Mouse (Mus musculus) C2C12 (cell line): Measurements from ENCODE around the gene Snap47. TPM values are rescaled to one million over a fixed set of nuclear protein-coding genes. Genes with fewer than 3 reads are reported as not detected.
A peak's percentile ranks its signal among the peaks of the same experiment; 100 is the strongest.

Experiments used
- H3K27me3 ChIP-seq: one replicate; pipeline ENCODE4 v1.6.1; 2011; ENCODE audit not compliant: control insufficient read depth, insufficient read depth, insufficient read length
- H3K36me3 ChIP-seq: one replicate; pipeline ENCODE4 v1.6.1; 2011; ENCODE audit not compliant: control insufficient read depth, insufficient read depth
- H3K4me3 ChIP-seq: one replicate; pipeline ENCODE4 v1.5.1; 2011; ENCODE audit warnings: mild to moderate bottlenecking, control low read depth; ENCODE audit not compliant: poor library complexity, insufficient read depth, severe bottlenecking
- H3K79me2 ChIP-seq: one replicate; pipeline ENCODE4 v1.6.1; 2011; ENCODE audit not compliant: control insufficient read depth, insufficient read depth
- H3K79me3 ChIP-seq: one replicate; pipeline ENCODE4 v1.6.1; 2011; ENCODE audit warnings: low read depth, control low read depth
- H3ac ChIP-seq: one replicate; pipeline ENCODE3; 2011; ENCODE audit warnings: low read depth; ENCODE audit not compliant: control insufficient read depth, insufficient read length
- CEBPB ChIP-seq: IDR thresholded peaks from one replicate; pipeline ENCODE4 v1.6.1; 2011; ENCODE audit warnings: low read depth, mild to moderate bottlenecking, control low read depth, moderate library complexity
- CTCF ChIP-seq: IDR thresholded peaks from one replicate; pipeline ENCODE4 v1.5.1; 2011; ENCODE audit not compliant: control insufficient read depth, insufficient read depth, insufficient read length
- FOSL1 ChIP-seq: IDR thresholded peaks from one replicate; pipeline ENCODE4 v1.8.0; 2011; ENCODE audit warnings: mild to moderate bottlenecking, low read length; ENCODE audit not compliant: poor library complexity, insufficient read depth, severe bottlenecking
- MAX ChIP-seq: IDR thresholded peaks from one replicate; pipeline ENCODE4 v1.6.1; 2011; ENCODE audit warnings: mild to moderate bottlenecking, control low read depth
- MYOD1 ChIP-seq: IDR thresholded peaks from one replicate; pipeline ENCODE4 v1.6.1; 2011; ENCODE audit warnings: low read depth; ENCODE audit not compliant: control insufficient read depth, insufficient read length
- MYOG ChIP-seq: IDR thresholded peaks from one replicate; pipeline ENCODE4 v1.6.1; 2011; ENCODE audit not compliant: control insufficient read depth, insufficient read length; ENCODE audit errors: extremely low read depth
- USF1 ChIP-seq: IDR thresholded peaks from one replicate; pipeline ENCODE4 v1.6.1; 2011; ENCODE audit warnings: low read depth, mild to moderate bottlenecking, control low read depth, moderate library complexity
- polyA plus RNA-seq: library from polyadenylated mRNA; unstranded; fragments of >200 nt; fragmentation: generic; extraction: Trizol; gene quantifications from one replicate; pipeline ENCODE4 v1.2.1, GENCODE M21; 2012; ENCODE audit warnings: missing spikeins

Gene Snap47
- polyA plus RNA-seq, 1 experiment: 54.3 TPM

DNA sequence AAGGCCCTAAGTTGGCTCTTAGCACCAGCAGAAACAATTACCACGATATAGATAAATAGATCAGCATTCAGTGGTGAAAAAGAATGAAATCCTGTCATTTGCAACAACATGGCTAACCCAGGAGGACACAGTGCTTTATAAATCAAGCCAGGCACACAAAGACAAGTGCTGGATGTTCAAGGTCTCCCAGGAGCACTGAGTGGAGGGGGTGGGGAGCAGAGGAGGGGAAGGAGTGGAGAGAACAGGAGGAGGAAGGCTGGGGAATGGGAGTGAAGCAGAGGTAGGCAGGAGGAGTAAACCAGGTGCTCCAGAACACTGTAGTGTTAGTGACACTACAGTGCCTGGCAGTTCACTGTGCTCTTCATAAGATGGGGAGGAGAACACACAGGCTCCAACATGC is 45.2 kb downstream of the Snap47 start:
- TF ChIP-seq FOSL1 (no peak), MYOG (no peak), CTCF (no peak), CEBPB (no peak), MYOD1 (no peak), MAX (no peak), USF1 (no peak)
- Histone ChIP-seq H3K4me3 (no peak overlapping the region), H3K36me3 (peaks cover 42% of the 10 kb centered on the region), H3K27me3 (no peaks in the 10 kb centered on the region), H3K79me2 (no peaks in the 10 kb centered on the region), H3ac (no peak overlapping the region), H3K79me3 (no peaks in the 10 kb centered on the region)

DNA sequence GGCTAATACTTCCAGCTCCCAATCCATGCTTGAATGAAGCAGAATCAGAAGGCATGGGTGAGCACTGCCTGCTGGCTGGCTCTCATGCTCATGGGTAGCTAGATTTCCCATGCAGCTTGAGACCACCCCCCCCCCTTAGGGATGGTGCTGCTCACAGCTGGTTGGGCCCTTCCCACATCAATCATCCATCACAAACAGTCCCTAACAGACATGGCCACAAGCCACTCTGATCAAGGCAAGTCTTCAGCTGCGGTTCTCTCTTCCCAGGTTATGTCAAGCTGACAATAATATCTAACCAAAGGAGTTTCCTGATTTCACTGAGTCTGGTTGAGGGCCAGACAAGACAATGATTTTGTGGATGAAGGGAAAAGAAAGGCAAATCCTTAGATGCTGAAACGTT is 50.1 kb downstream of the Snap47 start:
- Histone ChIP-seq H3K27me3 (no peaks in the 10 kb centered on the region), H3K79me2 (no peaks in the 10 kb centered on the region), H3K4me3 (no peak overlapping the region), H3ac (no peak overlapping the region), H3K79me3 (no peaks in the 10 kb centered on the region), H3K36me3 (peaks cover 13% of the 10 kb centered on the region)
- no peak for TF ChIP-seq MAX
- no peak for TF ChIP-seq MYOD1
- TF ChIP-seq MYOG: no peak
- TF ChIP-seq USF1: no peak
- TF ChIP-seq CTCF: no peak

DNA sequence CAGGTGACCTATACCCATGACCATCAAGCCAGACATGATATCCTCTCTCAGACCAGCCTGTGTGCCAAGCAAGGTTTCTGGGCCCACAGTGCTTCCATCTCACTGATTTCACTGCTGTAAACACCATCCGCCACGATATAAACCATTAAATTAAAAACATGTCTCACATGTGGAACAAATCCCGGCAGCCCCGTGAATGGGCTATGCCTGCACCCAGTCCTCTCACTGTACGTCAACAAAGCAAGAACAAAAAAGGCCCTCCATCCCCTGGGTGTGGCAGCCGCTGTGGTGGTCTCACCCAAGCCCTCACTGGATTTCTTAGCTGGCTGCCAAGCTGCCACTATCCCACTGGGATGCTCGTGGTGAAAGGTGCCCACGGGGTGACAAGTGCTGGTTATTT is 51.2 kb downstream of the Snap47 start:
- Histone ChIP-seq H3ac (no peak overlapping the region), H3K27me3 (no peaks in the 10 kb centered on the region)
- TF ChIP-seq MAX (no peak), MYOD1 (no peak), USF1 (no peak)

DNA sequence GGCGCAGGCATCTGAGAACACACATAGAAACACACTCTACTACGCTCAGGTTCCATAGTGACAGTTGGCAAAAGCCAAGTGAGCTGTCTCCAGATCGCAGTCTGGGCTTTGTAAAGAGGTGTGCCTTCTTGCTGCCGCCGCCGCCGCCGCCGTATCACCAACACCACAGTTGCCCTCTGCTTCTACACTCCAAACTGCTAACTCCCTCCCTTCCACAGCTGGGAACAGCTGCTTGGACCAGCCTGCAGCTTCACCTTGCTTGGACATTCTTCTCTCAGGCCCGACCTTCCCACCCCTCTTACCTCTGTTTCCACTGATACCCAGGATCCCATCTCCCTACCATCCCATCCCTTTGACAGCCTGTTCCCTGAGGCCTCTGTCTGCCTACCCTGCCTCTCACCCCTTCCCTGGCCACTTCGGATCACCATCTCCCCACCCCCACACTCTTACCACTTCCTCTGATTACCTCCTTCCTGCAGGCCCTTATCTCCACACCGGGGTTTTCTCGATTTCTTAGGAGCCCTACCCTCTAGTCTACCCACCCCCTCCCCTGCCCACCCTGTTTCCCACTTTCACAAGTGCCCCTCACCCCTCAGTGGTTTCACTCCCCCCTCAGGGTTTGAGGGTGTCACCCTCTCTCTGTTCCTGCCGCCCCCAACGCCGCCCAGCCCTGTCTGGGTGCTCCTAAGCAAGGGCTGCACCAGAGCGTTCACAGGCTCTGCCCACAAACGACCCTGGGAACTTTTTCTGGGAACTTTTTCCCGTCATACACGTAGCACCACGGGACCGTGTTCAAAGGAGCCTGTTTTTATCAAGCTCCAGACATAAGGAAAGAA is 53.2 kb downstream of the Snap47 start:
- H3K79me3 ChIP-seq: no peaks in the 10 kb centered on the region
- H3ac ChIP-seq: no peak overlapping the region
- H3K4me3 ChIP-seq: no peak overlapping the region
- TF ChIP-seq FOSL1 (no peak), MAX (no peak), USF1 (no peak), MYOG (no peak), CEBPB (no peak), CTCF (no peak), MYOD1 (no peak)
- H3K79me2 ChIP-seq: no peaks in the 10 kb centered on the region
- H3K27me3 ChIP-seq: no peaks in the 10 kb centered on the region
- peaks cover 6% of the 10 kb centered on the region for H3K36me3 ChIP-seq

More for the DNA sequence above, 51.2 kb downstream of the Snap47 start:
- Histone ChIP-seq H3K36me3 (peaks cover 9% of the 10 kb centered on the region), H3K4me3 (no peak overlapping the region), H3K79me2 (no peaks in the 10 kb centered on the region), H3K79me3 (no peaks in the 10 kb centered on the region)

DNA sequence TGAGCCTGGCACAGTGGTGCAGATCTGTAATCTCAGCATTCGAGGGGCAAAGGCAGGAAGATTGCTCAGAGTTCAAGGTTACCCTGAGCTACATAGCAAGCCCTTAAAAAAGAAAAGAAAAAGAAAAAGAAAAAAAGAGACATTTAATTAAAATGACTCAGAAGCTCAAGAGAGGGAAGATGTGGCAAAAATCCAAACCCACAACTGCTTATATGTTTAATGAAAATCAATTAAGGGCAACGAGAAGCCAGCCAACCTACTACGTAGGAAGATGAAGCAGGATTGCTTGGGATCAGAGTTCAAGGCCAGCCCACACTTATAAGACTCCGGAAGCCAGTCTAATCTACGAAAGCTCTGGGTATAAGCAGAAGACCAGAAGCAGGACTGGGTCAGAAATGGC is 56.5 kb downstream of the Snap47 start:
- TF ChIP-seq MAX (no peak), CTCF (no peak), USF1 (no peak), MYOD1 (no peak), FOSL1 (no peak)
- H3K79me3 ChIP-seq: no peaks in the 10 kb centered on the region
- no peaks in the 10 kb centered on the region for H3K27me3 ChIP-seq
- no peaks in the 10 kb centered on the region for H3K36me3 ChIP-seq
- no peak overlapping the region for H3ac ChIP-seq
- no peaks in the 10 kb centered on the region for H3K79me2 ChIP-seq
- no peak overlapping the region for H3K4me3 ChIP-seq

DNA sequence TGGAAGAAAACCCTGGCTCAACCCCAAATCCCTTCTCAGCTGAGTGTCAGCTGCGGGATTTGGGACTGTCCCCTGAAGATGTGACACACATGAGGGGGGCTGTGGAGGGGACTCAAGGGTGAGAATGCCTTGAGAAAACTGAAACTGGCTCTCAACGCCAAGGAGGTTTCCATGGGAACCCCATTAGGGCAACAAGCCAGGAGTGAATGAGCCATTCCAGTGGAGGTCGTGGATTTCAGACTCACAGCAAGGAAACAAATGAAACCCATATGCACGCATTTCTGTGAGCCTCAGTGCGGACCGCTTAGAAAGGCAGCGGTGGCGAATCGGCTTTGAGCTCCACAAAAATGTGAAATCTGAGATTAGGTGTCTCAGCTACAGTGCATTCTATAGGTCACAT is 57.4 kb downstream of the Snap47 start:
- H3K27me3 ChIP-seq: no peaks in the 10 kb centered on the region
- H3K79me2 ChIP-seq: no peaks in the 10 kb centered on the region
- no peaks in the 10 kb centered on the region for H3K79me3 ChIP-seq
- H3ac ChIP-seq: no peak overlapping the region
- no peaks in the 10 kb centered on the region for H3K36me3 ChIP-seq
- TF ChIP-seq CTCF (no peak), USF1 (no peak), CEBPB (no peak), MYOD1 (no peak), FOSL1 (no peak), MYOG (no peak), MAX (no peak)
- H3K4me3 ChIP-seq: no peak overlapping the region

DNA sequence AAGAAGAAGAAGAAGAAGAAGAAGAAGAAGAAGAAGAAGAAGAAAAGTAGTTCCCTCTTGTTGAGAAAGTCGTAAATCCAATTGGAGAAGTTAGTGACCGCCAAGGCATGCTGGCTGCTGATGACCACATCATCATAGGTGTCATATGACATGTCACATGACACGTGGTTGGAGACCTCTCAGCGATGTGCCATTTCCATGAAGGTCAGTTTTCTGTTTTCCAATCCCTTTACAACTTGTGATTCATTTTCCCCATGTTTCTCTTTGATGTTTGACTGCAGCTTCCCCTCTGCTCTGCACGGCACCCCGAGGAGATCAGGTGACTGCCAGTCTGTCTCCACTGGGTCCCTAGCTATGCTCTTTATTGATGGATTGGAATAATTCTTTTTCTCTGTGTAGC is 58.7 kb downstream of the Snap47 start:
- Histone ChIP-seq H3K79me2 (no peaks in the 10 kb centered on the region), H3K36me3 (no peaks in the 10 kb centered on the region), H3K4me3 (no peak overlapping the region), H3ac (peak overlapping the region; percentile 12), H3K79me3 (no peaks in the 10 kb centered on the region), H3K27me3 (no peaks in the 10 kb centered on the region)
- TF ChIP-seq MYOD1 (no peak), MAX (peak; percentile 33), MYOG (no peak), USF1 (peak; percentile 83)
